Mouse (Mus musculus): Measurements from ENCODE around the gene Akap13. TPM values are rescaled to one million over a fixed set of nuclear protein-coding genes. Genes with fewer than 3 reads are reported as not detected.
A peak's percentile ranks its signal among the peaks of the same experiment; 100 is the strongest.

Gene Akap13
- 19.4 and 20.8 TPM in 2 replicates for polyA plus RNA-seq (2015; fragmentation: Nextera tagmentation; extraction: Ambion mirVana)

DNA sequence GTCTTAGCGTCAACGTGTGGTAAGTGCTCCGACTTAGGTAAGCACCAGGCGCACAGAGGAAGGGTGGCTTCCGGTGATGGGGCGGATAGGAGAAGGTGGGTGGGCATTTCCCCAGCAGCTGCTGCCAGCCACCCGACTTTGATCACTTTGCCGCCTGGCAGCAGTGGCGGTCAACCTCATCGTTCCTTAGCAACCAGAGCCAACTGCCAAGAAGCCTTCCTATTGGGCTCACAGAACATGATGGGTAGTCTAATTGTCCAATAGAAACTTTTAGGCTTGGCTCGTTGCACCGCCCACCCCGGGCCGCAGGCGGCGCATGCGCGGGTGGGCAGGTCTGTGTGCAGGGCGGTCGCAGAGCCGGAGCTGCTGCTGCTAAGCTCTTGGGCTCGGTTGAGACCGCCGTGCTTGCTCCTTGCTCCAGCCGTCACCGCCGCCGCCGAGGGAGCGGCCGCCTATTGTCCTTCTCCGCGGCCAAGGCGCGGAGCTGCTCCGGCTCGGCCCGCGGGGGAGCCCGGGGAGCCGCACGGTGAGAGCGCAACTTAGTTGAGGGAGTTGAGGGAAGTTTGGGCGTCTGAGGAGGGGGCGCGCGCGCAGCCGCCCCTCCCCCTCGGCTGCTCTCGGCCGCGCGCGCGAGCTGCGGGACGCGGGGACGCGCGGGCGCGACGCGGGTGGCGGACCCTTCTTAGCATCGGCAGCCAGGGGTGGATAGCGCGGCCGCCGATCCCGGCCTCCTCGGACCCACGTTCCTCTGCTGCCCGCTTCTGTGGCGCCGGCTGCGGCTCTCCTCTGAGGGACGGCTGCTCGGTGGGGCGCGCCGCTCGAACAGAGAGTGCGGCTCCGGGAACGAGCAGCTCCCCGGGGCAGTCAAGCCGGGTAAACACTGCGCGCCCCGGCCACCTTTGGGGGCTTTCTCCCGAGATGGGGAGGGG, at the start of gene Akap13:
Gene Akap13 (plus strand): TSS at position 312 of the 929 bp plus-strand sequence.
- no peaks in the 10 kb centered on the region for H3K27me3 ChIP-seq
- peak within 1 kb of the TSS; percentile 86 for H3K4me3 ChIP-seq
- H3K36me3 ChIP-seq = no peaks in the 10 kb centered on the region
- peak within 1 kb of the TSS; percentile 95 for H3K27ac ChIP-seq
- H3K4me1 ChIP-seq (replicated peaks) = peaks cover 14% of the 10 kb centered on the region
- H3K9ac ChIP-seq = peak within 1 kb of the TSS; percentile 87
- peak; percentile 99 for ATAC-seq (ENCODE audit: low FRiP score)
- peaks cover 4% of the 10 kb centered on the region; the same call in 1 of the 2 replicates for H3K9me3 ChIP-seq
- WGBS = under 1% methylated on average over 88 of the region's 94 CpGs
- H3K4me2 ChIP-seq = peak within 1 kb of the TSS; percentile 76

DNA sequence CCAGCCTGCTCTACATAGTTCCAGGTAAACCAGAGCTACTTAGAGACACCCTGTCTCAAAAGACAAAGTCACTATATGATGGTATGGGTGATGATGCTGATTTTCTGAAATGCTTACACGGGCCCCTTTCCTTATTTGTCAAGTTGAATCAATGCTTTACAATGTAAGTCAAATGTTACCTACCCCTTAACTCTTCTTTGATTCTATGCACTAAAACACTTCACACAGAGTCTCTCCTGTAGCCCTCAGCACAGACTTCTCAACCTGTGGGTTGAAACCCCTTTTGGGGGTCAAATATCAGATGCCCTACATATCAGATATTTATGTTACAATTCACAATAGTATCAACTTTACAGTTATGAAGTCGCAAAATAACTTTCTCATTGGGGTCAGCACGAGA, 44.7 kb upstream of the Akap13 start:
- Histone ChIP-seq H3K9ac (no peak overlapping the region), H3K4me3 (no peak overlapping the region), H3K36me3 (no peaks in the 10 kb centered on the region), H3K4me1 (replicated peaks) (no peaks in the 10 kb centered on the region; the same call in 1 of the 2 replicates), H3K27me3 (no peaks in the 10 kb centered on the region), H3K9me3 (no peaks in the 10 kb centered on the region), H3K27ac (no peak overlapping the region), H3K4me2 (no peak overlapping the region)
- 90% methylated on average over 3 of the region's 3 CpGs for WGBS
- no peak for ATAC-seq (ENCODE audit: low FRiP score)

- no peaks in the 10 kb centered on the region for H3K27me3 ChIP-seq
- 77% methylated on average over 6 of the region's 6 CpGs for WGBS
- ATAC-seq (ENCODE audit: low FRiP score) = no peak
- H3K4me2 ChIP-seq = no peak overlapping the region
- H3K4me3 ChIP-seq = no peak overlapping the region
- H3K9ac ChIP-seq = no peak overlapping the region
- H3K36me3 ChIP-seq = no peaks in the 10 kb centered on the region
- no peaks in the 10 kb centered on the region; the same call in 1 of the 2 replicates for H3K4me1 ChIP-seq (replicated peaks)
- H3K27ac ChIP-seq = no peak overlapping the region
- no peaks in the 10 kb centered on the region for H3K9me3 ChIP-seq
These were observed 44.1 kb upstream of the Akap13 start for GRCm38 (mm10) chr7:75411226-75411625.

- no peaks in the 10 kb centered on the region for H3K36me3 ChIP-seq
- H3K4me3 ChIP-seq = no peak overlapping the region
- no peak for ATAC-seq (ENCODE audit: low FRiP score)
- H3K9ac ChIP-seq = no peak overlapping the region
- WGBS = 86% methylated on average over 10 of the region's 10 CpGs
- H3K27ac ChIP-seq = no peak overlapping the region
- H3K9me3 ChIP-seq = no peaks in the 10 kb centered on the region
- no peak overlapping the region for H3K4me2 ChIP-seq
- H3K4me1 ChIP-seq (replicated peaks) = no peaks in the 10 kb centered on the region; the same call in 1 of the 2 replicates
- no peaks in the 10 kb centered on the region for H3K27me3 ChIP-seq
These were observed 43.3 kb upstream of the Akap13 start for GRCm38 (mm10) chr7:75412011-75412510.

- H3K27ac ChIP-seq = no peak overlapping the region
- no peak for ATAC-seq (ENCODE audit: low FRiP score)
- H3K9ac ChIP-seq = no peak overlapping the region
- H3K9me3 ChIP-seq = no peaks in the 10 kb centered on the region
- H3K4me1 ChIP-seq (replicated peaks) = no peaks in the 10 kb centered on the region; the same call in 1 of the 2 replicates
- no peaks in the 10 kb centered on the region for H3K36me3 ChIP-seq
- no peak overlapping the region for H3K4me2 ChIP-seq
- no peaks in the 10 kb centered on the region for H3K27me3 ChIP-seq
- no peak overlapping the region for H3K4me3 ChIP-seq
- 91% methylated on average over 2 of the region's 2 CpGs for WGBS
These were observed 42.8 kb upstream of the Akap13 start for GRCm38 (mm10) chr7:75412568-75412967.

DNA sequence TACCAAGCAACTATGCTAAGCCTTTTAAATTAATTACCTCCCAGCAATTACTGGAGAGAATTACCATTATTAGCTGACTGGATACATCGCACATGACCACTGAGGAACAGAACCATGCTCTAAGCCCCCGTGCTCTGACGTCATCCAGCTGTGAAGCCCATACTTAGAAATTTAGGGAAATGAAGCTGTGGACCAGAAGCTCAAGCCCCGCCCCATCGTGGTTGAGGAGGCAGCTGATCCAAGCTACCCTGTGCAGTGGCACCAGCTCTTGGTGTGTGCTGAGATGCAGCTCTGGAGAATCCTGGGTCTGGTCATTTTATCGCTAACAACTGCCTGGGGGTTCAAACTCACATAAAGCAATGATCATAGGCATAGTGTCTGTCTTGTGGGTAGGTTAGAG, 41.4 kb upstream of the Akap13 start:
- H3K4me1 ChIP-seq (replicated peaks) = no peaks in the 10 kb centered on the region; the same call in 1 of the 2 replicates
- no peaks in the 10 kb centered on the region for H3K27me3 ChIP-seq
- H3K9ac ChIP-seq = no peak overlapping the region
- no peak overlapping the region for H3K4me3 ChIP-seq
- no peaks in the 10 kb centered on the region for H3K36me3 ChIP-seq
- ATAC-seq (ENCODE audit: low FRiP score) = no peak
- H3K4me2 ChIP-seq = no peak overlapping the region
- no peaks in the 10 kb centered on the region for H3K9me3 ChIP-seq
- no peak overlapping the region for H3K27ac ChIP-seq
- 45% methylated on average over 6 of the region's 6 CpGs for WGBS

DNA sequence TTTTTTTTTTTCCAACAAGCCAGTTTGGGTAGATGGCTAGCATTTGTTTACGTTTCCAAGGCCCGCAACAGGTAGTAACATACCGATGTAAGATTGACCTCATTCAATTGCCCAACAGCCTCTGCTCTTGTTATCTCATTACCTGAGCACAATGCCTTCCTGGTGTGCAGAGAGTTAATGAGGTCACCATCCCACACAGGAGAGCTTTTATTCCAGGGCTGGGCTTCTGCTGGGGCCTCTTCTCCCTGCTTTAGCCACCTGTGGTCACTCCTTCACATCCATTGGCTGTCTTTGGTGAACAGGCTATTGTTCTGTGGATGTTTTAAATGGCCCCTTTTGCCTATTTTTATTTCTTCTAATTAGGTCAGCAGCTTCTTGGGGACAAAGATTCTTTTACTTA, 41.0 kb upstream of the Akap13 start:
- Histone ChIP-seq H3K9me3 (no peaks in the 10 kb centered on the region), H3K27me3 (no peaks in the 10 kb centered on the region), H3K4me1 (replicated peaks) (no peaks in the 10 kb centered on the region; the same call in 1 of the 2 replicates), H3K4me3 (no peak overlapping the region), H3K36me3 (no peaks in the 10 kb centered on the region), H3K27ac (no peak overlapping the region), H3K9ac (no peak overlapping the region), H3K4me2 (no peak overlapping the region)
- WGBS = 27% methylated on average over 3 of the region's 3 CpGs
- no peak for ATAC-seq (ENCODE audit: low FRiP score)

DNA sequence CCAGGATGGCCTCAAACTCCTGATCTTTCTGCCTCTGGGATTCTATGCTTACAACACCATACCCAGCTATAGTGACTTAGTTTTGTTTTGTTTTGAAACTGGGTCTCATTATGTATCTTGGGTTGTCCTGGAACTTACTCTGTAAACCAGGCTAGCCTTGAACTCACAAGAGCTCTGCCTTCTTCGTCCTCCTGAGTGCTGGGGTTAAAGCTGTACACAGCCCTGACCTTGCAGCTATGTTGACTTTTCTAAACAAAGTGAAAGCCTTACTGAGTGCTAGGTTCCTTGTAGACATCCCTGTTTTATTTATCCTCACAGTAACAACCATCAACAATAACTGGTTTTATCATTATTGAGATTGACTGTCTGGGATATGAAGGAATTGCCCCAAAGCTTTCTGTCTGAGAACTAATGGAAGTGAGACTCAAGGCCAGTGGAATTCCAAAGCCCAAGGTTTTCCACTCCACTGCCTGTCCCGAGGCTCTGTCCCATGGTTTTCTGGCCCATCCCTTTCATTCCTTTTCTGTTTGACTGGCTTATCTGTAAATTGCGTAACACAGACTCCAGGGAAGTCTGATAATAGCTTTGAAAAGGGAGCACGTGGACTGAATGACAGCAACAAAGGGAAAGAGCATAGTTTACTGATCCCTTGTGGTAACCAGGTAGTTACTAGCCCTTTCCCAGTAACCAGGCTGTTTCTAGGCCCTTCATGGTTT, 40.0 kb upstream of the Akap13 start:
- Histone ChIP-seq H3K4me3 (no peak overlapping the region), H3K9ac (no peak overlapping the region), H3K27me3 (no peaks in the 10 kb centered on the region), H3K4me2 (no peak overlapping the region), H3K36me3 (no peaks in the 10 kb centered on the region), H3K4me1 (replicated peaks) (no peaks in the 10 kb centered on the region; the same call in 1 of the 2 replicates), H3K9me3 (no peaks in the 10 kb centered on the region), H3K27ac (no peak overlapping the region)
- 37% methylated on average over 4 of the region's 4 CpGs for WGBS
- ATAC-seq (ENCODE audit: low FRiP score) = no peak

GRCm38 (mm10) chr7:75415882-75416585, 39.3 kb upstream of the Akap13 start:
- H3K36me3 ChIP-seq = no peaks in the 10 kb centered on the region
- WGBS = 89% methylated on average over 7 of the region's 7 CpGs
- H3K9ac ChIP-seq = no peak overlapping the region
- no peaks in the 10 kb centered on the region for H3K9me3 ChIP-seq
- no peaks in the 10 kb centered on the region for H3K27me3 ChIP-seq
- ATAC-seq (ENCODE audit: low FRiP score) = no peak
- H3K4me3 ChIP-seq = no peak overlapping the region
- no peaks in the 10 kb centered on the region; the same call in 1 of the 2 replicates for H3K4me1 ChIP-seq (replicated peaks)
- no peak overlapping the region for H3K4me2 ChIP-seq
- H3K27ac ChIP-seq = no peak overlapping the region

DNA sequence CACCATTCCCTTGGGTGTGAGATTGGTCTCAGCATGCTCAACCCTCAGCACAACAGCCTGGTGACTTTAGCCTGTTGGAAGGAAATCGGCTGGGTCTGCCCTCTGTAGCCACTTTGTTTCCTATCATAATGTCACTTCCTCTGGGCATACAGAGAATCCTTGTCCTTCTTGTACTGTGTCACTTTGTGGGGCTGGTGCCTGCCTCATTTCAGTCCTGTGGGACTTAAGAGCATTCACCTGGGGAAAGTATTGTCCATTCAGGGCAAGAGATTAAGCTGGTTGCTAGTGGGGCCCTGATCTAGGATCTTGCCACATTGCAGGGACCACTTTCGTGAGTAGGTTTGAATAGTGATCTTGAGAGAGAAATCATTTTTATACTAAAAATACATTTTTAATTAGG, 34.4 kb upstream of the Akap13 start:
- no peak overlapping the region for H3K27ac ChIP-seq
- no peak overlapping the region for H3K9ac ChIP-seq
- H3K9me3 ChIP-seq = no peaks in the 10 kb centered on the region
- H3K36me3 ChIP-seq = no peaks in the 10 kb centered on the region
- H3K27me3 ChIP-seq = no peaks in the 10 kb centered on the region
- no peak overlapping the region for H3K4me3 ChIP-seq
- no peaks in the 10 kb centered on the region for H3K4me1 ChIP-seq (replicated peaks)
- WGBS = 92% methylated on average over 2 of the region's 2 CpGs
- no peak overlapping the region for H3K4me2 ChIP-seq
- ATAC-seq (ENCODE audit: low FRiP score) = no peak

DNA sequence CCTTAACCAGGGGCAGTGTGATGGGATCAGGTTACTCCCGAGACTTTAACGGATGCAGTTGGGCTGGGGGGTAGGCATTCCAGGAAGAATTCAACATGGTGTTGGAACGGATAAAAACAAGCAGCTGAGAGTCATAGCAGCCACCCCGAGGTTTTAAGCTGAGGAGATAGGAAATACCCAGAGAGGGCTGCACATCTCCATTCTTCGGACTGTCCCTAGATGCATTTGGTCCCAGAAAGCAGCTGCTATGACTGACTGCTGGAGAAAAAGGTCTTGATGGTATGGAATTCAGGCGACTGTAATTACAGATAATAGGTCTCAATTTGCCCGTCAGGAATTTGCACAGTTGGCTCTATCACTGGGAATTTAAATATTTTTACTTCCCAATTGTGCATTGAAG, 31.2 kb upstream of the Akap13 start:
- ATAC-seq (ENCODE audit: low FRiP score) = no peak
- no peak overlapping the region for H3K27ac ChIP-seq
- no peak overlapping the region for H3K4me2 ChIP-seq
- H3K36me3 ChIP-seq = no peaks in the 10 kb centered on the region
- H3K9ac ChIP-seq = no peak overlapping the region
- no peaks in the 10 kb centered on the region for H3K27me3 ChIP-seq
- no peak overlapping the region for H3K4me3 ChIP-seq
- no peaks in the 10 kb centered on the region for H3K9me3 ChIP-seq
- H3K4me1 ChIP-seq (replicated peaks) = no peaks in the 10 kb centered on the region
- 76% methylated on average over 7 of the region's 7 CpGs for WGBS

GRCm38 (mm10) chr7:75427322-75427721, 28.0 kb upstream of the Akap13 start:
- H3K4me3 ChIP-seq = no peak overlapping the region
- H3K9me3 ChIP-seq = no peaks in the 10 kb centered on the region

More at GRCm38 (mm10) chr7:75427322-75427721, 28.0 kb upstream of the Akap13 start:
- Histone ChIP-seq H3K27me3 (no peaks in the 10 kb centered on the region), H3K4me2 (no peak overlapping the region), H3K36me3 (no peaks in the 10 kb centered on the region), H3K27ac (no peak overlapping the region), H3K4me1 (replicated peaks) (no peaks in the 10 kb centered on the region), H3K9ac (no peak overlapping the region)
- WGBS = 80% methylated on average over 4 of the region's 4 CpGs
- ATAC-seq (ENCODE audit: low FRiP score) = no peak
